Mouse (Mus musculus): ENCODE data around the gene Lime1.

DNA sequence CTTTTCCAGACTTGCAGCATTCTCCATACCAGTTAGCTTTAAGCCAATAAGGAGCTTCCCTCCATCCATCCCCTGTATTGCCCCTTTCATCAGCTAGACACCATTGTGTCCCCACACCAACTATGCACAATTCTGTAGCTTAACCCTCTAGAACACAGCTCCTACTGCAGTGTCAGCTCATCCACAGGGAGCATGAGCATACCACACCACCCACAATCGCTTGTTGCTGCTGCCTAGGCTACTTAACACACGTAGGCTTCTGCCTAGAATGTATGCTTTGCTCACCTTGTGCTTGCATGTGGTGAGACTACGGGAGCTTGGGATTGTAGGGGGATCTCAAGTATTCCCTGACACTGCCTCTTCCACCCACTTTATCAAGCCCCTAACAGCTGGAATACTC lies 23.1 kb upstream of the Lime1 start:
- TF ChIP-seq POLR2A (IDR thresholded peaks at IDR 0.05; ENCODE audit: low read depth, low read length) (no peak), CTCF (IDR thresholded peaks at IDR 0.05; ENCODE audit: extremely low read depth, insufficient read length, insufficient replicate concordance, low read depth, low read length) (no peak)

Measured in small intestine, adult 2 months (tissue).